Mouse (Mus musculus): Measurements from ENCODE around the gene Gm21969. TPM values are rescaled to one million over a fixed set of nuclear protein-coding genes. Genes with fewer than 3 reads are reported as not detected.

Gene Gm21969
- polyA plus RNA-seq (2012; rRNA removed) = 0.03 TPM in 1 of 2 replicates, not detected in the other

DNA sequence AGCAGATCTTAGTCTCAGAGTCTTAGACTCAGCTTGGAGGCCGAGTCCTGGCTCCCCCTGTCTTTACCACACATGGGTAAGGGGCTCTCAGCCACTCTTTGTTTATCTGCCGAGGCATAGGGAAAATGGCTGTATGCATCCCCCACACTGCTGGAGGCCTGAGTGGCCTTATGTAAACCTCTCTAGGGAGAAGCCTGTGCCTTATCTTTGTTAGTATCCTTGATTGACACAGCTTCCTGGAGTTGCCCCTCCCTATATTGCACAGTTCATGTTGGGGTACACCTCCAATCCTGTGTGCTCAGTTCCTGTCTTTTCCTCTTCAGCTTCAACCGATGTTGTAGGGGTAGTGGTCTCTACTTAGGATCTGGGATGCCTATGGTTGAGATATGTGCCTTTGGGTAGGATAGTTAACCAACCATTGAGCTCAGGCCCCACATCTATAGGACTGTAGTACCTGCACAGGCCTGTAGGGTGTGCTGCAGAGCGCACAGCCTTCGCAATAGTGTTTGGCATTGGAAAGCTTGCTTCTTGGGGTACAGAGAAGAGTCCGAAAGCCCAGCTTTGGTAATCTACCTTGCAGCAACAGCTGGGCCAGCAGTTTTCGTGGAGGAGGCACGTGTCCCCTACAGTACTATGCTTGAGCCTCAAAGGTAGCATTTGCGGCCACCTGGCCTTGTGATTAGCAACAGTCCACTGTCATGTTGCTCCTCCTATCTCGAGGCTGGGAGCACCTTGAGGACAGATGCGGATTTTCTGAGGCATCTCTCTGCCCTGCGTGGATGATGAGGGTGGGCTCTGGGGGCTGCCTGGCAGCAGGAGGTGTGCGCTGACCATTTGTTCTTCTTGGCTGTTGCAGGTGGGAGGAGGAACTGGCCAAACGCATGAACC, at the start of gene Gm21969:
Gene Gm21969 (plus strand): TSS at position 830 of the 888 bp plus-strand sequence.

DNA sequence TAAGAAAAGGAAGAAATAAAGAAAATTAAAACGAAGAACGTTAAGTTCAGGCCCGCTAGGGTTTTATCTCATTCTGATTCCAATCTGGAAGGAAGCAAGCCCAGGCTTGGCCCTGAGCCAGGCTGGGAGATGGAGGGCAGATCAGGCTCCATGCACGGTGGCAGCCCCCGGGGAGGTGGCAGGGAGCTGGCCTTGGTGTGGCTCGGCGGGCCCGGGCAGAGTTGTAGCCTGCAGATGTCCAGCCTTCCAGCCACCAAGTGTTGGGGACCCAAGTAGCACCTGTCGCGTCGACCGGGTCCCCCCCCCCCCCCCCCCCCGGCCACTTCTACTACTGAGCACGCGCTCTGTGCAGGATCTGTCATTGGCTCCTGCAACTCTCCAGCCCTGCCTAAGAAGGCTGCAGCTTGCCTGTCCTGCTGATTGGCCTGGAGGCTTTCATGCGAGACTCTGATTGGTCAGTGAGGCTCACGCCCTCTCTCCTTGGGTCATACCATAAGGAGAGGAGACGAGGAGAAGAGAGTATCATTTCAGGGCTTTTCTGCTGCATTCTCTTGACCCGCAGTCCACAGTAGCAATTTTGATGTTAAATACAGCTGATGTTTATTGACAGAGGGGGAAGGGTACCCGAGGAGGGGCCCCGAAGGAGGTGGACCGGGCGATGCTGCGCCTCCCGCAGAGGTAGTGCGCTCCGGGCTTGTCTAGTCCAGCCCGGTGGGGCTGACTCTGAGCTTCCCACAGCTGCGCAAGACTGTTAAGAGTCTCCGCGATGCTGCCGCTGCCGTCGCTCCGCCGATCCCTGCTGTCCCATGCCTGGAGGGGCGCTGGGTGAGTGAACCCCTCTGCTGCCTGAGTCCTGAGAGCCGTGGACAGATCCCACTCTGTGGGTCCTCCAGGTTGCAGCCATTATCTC, 19.6 kb downstream of the Gm21969 start, which contains the start of gene Aldh4a1:
Gene Aldh4a1 (plus strand): TSS at position 494 of the 910 bp plus-strand sequence.

DNA sequence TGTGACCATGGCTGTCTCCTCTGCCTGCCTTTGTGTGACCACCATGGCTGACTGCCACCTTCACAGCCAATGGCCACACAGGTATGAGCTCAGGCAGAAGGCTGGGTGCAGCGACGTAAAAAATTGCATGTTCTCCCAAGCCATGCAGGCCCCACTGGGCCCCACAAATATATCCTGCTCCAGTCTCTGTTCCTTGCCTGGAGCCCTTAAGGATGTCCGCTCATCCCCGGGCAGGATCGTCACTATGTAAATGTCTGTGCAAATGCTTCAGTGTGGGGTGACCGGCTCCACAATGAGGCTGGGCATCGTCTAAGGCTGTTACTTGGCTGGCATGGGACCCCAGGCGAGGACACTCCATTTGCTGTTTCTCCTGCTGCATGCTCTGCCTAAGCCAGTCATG, 50.3 kb downstream of the Gm21969 start, which contains the start of gene Tas1r2:
Gene Tas1r2 (plus strand): TSS at position 301 of the 400 bp plus-strand sequence.

Other genes starting within 250 kb of the Gm21969 start
- gene Iffo2, start 72.6 kb upstream of the Gm21969 start, polyA plus RNA-seq (2012; rRNA removed) = 9.9 and 10.6 TPM in 2 replicates
- gene Aldh4a1, start 19.7 kb downstream of the Gm21969 start, polyA plus RNA-seq (2012; rRNA removed) = 28.2 and 29.6 TPM in 2 replicates
- gene Tas1r2, start 50.4 kb downstream of the Gm21969 start, polyA plus RNA-seq (2012; rRNA removed) = not detected in 2 replicates
- 2.6 and 3.0 TPM in 2 replicates for gene Pax7, start 230.3 kb downstream of the Gm21969 start, polyA plus RNA-seq (2012; rRNA removed)